Mouse (Mus musculus): Measurements from ENCODE around the gene Egfl8.

DNA sequence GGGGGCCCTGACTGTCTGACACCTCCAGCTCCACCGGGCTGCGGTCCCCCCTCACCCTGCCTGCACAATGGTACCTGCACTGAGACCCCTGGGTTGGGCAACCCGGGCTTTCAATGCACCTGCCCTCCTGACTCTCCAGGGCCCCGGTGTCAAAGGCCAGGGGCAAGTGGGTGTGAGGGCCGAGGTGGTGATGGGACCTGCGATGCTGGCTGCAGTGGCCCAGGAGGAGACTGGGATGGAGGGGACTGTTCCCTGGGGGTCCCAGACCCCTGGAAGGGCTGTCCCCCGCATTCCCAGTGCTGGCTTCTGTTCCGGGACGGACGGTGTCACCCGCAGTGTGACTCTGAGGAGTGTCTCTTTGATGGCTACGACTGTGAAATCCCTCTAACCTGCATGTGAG lies 33.2 kb downstream of the Egfl8 start:
- no peak for TF ChIP-seq POLR2A (IDR thresholded peaks at IDR 0.05; ENCODE audit: borderline replicate concordance, control insufficient read depth, low read depth, low read length)
- TF ChIP-seq CTCF (IDR thresholded peaks at IDR 0.05; ENCODE audit: control insufficient read depth, insufficient read depth, low read length): no peak

All from bone marrow, adult 2 months (tissue).